Mouse (Mus musculus) small intestine, adult 2 months (tissue): ENCODE measurements around the gene Npnt.

Experiments
- CTCF ChIP-seq: fragments of 200-500 bp; IDR thresholded peaks from 2 replicates; pipeline ENCODE4 v1.5.1; 2012; ENCODE audit warnings: low read depth, mild to moderate bottlenecking, control low read depth, inconsistent platforms, low read length, moderate library complexity, mixed read lengths; ENCODE audit not compliant: insufficient replicate concordance, insufficient read length; ENCODE audit errors: extremely low read depth
- POLR2A ChIP-seq: fragments of 200-500 bp; IDR thresholded peaks from 2 replicates; pipeline ENCODE4 v1.6.1; 2012; ENCODE audit warnings: low read depth, mild to moderate bottlenecking, control low read depth, inconsistent platforms, low read length, moderate library complexity

GRCm38 (mm10) chr3:132850431-132850830 lies 99.7 kb downstream of the Npnt start:
- TF ChIP-seq CTCF (no peak), POLR2A (no peak)
